Mouse (Mus musculus): ENCODE measurements at regions not wholly inside any gene's neighbourhood (a gene's known extent, or its start where the extent isn't known, plus 50 kb on each side); places are given as distances from the start of the nearest gene placed in this dataset.

- H3K36me3 ChIP-seq, result no peaks in the 10 kb centered on the region
- H3K4me3 ChIP-seq, result no peak overlapping the region
- H3K27ac ChIP-seq, result no peak overlapping the region
- no peak overlapping the region for H3K9ac ChIP-seq
- H3K4me2 ChIP-seq, result no peak overlapping the region
- 69% methylated on average over 2 of the region's 2 CpGs for WGBS
- no peak for ATAC-seq (ENCODE audit: borderline replicate concordance, extremely low read depth, low FRiP score, low TSS enrichment)
- H3K27me3 ChIP-seq, result no peaks in the 10 kb centered on the region
- H3K4me1 ChIP-seq, result peaks cover 1% of the 10 kb centered on the region; the same call in 1 of the 2 replicates
- no peaks in the 10 kb centered on the region for H3K9me3 ChIP-seq
Observed at GRCm38 (mm10) chr16:24223527-24223880, 169.8 kb upstream of the Lpp start.

DNA sequence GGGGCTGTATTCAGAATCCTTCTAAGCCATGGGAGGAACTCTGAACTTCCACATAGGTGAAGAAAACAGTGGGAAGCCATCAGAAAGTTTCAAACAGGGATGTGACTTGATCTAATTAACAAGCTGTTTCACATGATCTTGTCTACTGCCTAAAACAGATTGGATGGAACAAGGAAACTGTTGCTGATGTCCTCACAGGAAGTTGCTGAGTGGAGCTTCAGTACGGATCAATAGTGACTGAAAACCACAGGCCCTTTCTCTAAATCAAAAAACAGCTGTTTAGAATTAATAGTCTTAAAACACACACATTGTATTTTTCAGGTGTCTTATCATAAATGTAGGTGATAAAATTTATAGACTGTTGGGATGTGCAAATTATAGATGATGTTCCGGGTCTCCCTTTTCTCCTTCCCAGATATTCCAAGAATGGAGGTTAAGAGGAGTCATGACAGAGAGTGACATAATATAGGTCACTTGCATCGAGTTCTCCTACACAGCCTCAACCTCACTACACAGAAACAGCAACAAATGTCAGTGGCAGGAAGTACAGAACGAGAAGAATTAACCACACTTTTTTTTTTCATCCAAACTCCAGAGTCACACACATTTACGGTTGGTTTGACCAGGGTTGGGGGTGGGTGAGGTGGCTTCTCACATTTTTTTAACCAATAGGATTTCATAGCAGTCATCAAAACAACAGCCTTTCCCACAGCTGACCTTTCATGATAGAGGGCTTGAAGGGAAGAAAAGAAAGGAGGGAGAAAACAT is 170.4 kb upstream of the Lpp start:
- Histone ChIP-seq H3K9ac (no peak overlapping the region), H3K4me2 (no peak overlapping the region), H3K4me1 (peaks cover 7% of the 10 kb centered on the region; the same call in 1 of the 2 replicates), H3K27ac (no peak overlapping the region), H3K36me3 (no peaks in the 10 kb centered on the region), H3K27me3 (no peaks in the 10 kb centered on the region), H3K4me3 (no peak overlapping the region), H3K9me3 (no peaks in the 10 kb centered on the region)
- 52% methylated on average over 5 of the region's 5 CpGs for WGBS
- no peak for ATAC-seq (ENCODE audit: borderline replicate concordance, extremely low read depth, low FRiP score, low TSS enrichment)

- WGBS, result 83% methylated on average over 3 of the region's 3 CpGs
- Histone ChIP-seq H3K4me2 (no peak overlapping the region), H3K9me3 (no peaks in the 10 kb centered on the region), H3K4me3 (no peak overlapping the region), H3K36me3 (no peaks in the 10 kb centered on the region), H3K4me1 (peaks cover 7% of the 10 kb centered on the region; the same call in 1 of the 2 replicates), H3K27me3 (no peaks in the 10 kb centered on the region), H3K9ac (no peak overlapping the region), H3K27ac (no peak overlapping the region)
- no peak for ATAC-seq (ENCODE audit: borderline replicate concordance, extremely low read depth, low FRiP score, low TSS enrichment)
Observed at GRCm38 (mm10) chr16:24221992-24222391, 171.3 kb upstream of the Lpp start.

DNA sequence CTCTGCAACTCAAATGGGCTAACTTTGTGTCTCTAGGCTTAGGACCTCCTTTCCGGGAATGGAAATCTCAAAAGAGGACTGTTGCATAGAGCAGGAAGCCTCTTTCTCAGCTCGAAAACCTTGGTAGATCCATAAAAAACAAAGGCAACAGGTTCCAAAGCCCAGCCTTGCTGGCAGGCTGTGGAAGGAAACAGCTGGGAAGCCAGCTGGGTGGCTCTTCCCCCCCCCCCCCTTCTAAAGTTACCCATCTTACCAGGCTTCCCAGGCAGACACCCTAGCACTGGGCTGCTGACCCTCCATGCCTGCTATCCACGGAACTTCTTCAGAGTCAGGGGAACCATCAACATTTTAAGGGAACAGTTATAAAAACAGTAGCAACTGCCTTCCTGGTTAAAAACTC is 172.7 kb upstream of the Lpp start:
- H3K4me3 ChIP-seq, result no peak overlapping the region
- no peaks in the 10 kb centered on the region for H3K36me3 ChIP-seq
- no peak for ATAC-seq (ENCODE audit: borderline replicate concordance, extremely low read depth, low FRiP score, low TSS enrichment)
- H3K9me3 ChIP-seq, result no peaks in the 10 kb centered on the region
- H3K27me3 ChIP-seq, result no peaks in the 10 kb centered on the region
- no peak overlapping the region for H3K4me2 ChIP-seq
- peaks cover 7% of the 10 kb centered on the region; the same call in 1 of the 2 replicates for H3K4me1 ChIP-seq
- no peak overlapping the region for H3K27ac ChIP-seq
- WGBS, result 78% methylated on average over 3 of the region's 3 CpGs
- H3K9ac ChIP-seq, result no peak overlapping the region

DNA sequence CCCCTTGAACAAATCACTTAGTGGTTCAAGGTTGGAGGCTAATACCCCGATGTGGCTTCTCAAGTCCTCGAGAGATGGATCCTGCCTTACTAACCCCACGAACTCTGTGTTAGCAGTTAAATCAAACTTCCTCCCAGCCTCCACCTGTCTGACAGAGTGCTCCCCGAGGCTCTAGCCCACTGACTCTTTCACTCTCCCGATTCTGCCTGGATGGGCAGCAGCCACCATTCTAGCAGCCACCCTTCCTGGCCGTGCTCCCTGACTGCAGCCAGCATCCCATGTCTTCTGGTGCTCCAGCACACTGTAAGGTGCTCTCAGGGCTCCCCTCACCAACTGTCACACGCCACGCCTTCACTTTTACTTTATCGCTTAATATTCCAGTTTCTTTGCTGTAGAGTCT is 173.6 kb upstream of the Lpp start:
- Histone ChIP-seq H3K27ac (no peak overlapping the region), H3K9ac (no peak overlapping the region), H3K27me3 (no peaks in the 10 kb centered on the region), H3K4me1 (peaks cover 7% of the 10 kb centered on the region; the same call in 1 of the 2 replicates), H3K9me3 (no peaks in the 10 kb centered on the region), H3K4me3 (no peak overlapping the region), H3K36me3 (no peaks in the 10 kb centered on the region), H3K4me2 (no peak overlapping the region)
- WGBS, result 70% methylated on average over 9 of the region's 9 CpGs
- no peak for ATAC-seq (ENCODE audit: borderline replicate concordance, extremely low read depth, low FRiP score, low TSS enrichment)

GRCm38 (mm10) chr16:24218850-24219185 is 174.5 kb upstream of the Lpp start:
- ATAC-seq (ENCODE audit: borderline replicate concordance, extremely low read depth, low FRiP score, low TSS enrichment), result no peak
- H3K9me3 ChIP-seq, result no peaks in the 10 kb centered on the region

DNA sequence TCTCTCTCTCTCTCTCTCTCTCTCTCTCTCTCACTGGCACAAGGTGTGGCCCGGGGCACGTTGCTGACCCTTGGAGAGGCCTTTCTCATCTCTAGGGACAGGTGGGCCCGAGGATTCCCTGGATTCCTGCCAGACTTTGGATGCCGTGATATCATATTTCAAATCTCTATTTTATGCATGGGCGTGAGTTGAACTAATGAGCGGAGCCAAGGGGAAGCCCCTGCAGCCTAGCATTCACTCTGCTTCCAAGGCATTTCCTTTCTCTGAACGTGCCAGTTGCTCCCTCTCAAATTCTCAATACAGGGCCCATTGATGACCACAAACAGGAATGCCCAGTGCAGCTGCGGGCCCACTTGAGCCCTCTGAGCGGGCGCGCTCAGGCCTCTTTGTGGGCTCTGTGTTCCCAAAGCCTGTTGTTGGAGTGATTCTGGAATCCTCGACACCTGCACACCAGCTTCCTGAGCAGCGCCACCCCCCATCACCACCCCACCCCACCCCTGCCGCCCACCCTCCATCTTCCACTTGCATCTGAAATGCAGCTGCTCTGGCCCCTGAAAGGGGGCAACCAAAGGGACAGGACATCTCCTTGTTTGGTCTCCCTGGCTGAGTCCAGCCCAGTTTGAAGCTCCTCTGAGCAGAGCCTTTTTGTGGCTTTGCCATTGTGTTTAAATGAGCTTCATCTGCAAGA is 175.0 kb upstream of the Lpp start:
- Histone ChIP-seq H3K4me1 (peaks cover 7% of the 10 kb centered on the region; the same call in 1 of the 2 replicates), H3K9me3 (no peaks in the 10 kb centered on the region), H3K9ac (no peak overlapping the region), H3K27me3 (no peaks in the 10 kb centered on the region), H3K36me3 (no peaks in the 10 kb centered on the region), H3K27ac (no peak overlapping the region), H3K4me2 (no peak overlapping the region), H3K4me3 (no peak overlapping the region)
- no peak for ATAC-seq (ENCODE audit: borderline replicate concordance, extremely low read depth, low FRiP score, low TSS enrichment)
- WGBS, result 32% methylated on average over 14 of the region's 14 CpGs

More at GRCm38 (mm10) chr16:24218850-24219185, 174.5 kb upstream of the Lpp start:
- Histone ChIP-seq H3K27ac (no peak overlapping the region), H3K4me3 (no peak overlapping the region), H3K4me2 (no peak overlapping the region), H3K9ac (no peak overlapping the region), H3K27me3 (no peaks in the 10 kb centered on the region), H3K4me1 (peaks cover 7% of the 10 kb centered on the region; the same call in 1 of the 2 replicates), H3K36me3 (no peaks in the 10 kb centered on the region)
- WGBS, result 68% methylated on average over 4 of the region's 4 CpGs

GRCm38 (mm10) chr16:24216828-24217227 is 176.5 kb upstream of the Lpp start:
- Histone ChIP-seq H3K27ac (no peak overlapping the region), H3K4me3 (no peak overlapping the region), H3K4me2 (no peak overlapping the region), H3K36me3 (no peaks in the 10 kb centered on the region), H3K4me1 (peaks cover 7% of the 10 kb centered on the region; the same call in 1 of the 2 replicates), H3K9ac (no peak overlapping the region), H3K27me3 (no peaks in the 10 kb centered on the region), H3K9me3 (no peaks in the 10 kb centered on the region)
- WGBS, result 74% methylated on average over 5 of the region's 5 CpGs
- ATAC-seq (ENCODE audit: borderline replicate concordance, extremely low read depth, low FRiP score, low TSS enrichment), result no peak

GRCm38 (mm10) chr16:24215353-24215752 is 178.0 kb upstream of the Lpp start:
- no peaks in the 10 kb centered on the region for H3K36me3 ChIP-seq
- 87% methylated on average over 8 of the region's 8 CpGs for WGBS

DNA sequence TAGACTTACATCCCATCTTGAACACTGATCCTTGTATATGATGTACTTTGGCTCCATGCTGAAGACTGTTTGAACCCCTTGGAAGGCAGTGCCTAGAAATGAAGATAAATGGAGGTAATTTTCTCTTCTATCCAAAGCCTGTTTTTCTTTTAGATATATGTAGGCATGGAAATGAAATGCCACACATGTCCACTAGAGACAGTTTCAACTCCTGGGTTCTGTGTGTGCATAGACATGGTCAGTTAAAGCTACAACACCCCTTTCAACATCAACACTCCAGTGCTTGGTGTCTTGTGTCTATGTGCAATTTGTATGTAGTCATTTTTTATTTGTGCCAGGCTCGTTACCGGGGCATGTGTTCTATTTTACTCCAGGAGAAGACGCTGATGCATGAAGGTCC is 179.7 kb upstream of the Lpp start:
- ATAC-seq (ENCODE audit: borderline replicate concordance, extremely low read depth, low FRiP score, low TSS enrichment), result no peak
- Histone ChIP-seq H3K27me3 (no peaks in the 10 kb centered on the region), H3K27ac (no peak overlapping the region), H3K4me3 (no peak overlapping the region), H3K9ac (no peak overlapping the region), H3K4me1 (peaks cover 6% of the 10 kb centered on the region; the same call in 1 of the 2 replicates), H3K4me2 (no peak overlapping the region), H3K36me3 (no peaks in the 10 kb centered on the region), H3K9me3 (no peaks in the 10 kb centered on the region)
- 93% methylated on average over 3 of the region's 3 CpGs for WGBS

More at GRCm38 (mm10) chr16:24215353-24215752, 178.0 kb upstream of the Lpp start:
- no peak for ATAC-seq (ENCODE audit: borderline replicate concordance, extremely low read depth, low FRiP score, low TSS enrichment)
- H3K4me3 ChIP-seq, result no peak overlapping the region
- H3K4me1 ChIP-seq, result peaks cover 7% of the 10 kb centered on the region; the same call in 1 of the 2 replicates
- no peak overlapping the region for H3K27ac ChIP-seq
- no peak overlapping the region for H3K4me2 ChIP-seq
- H3K9me3 ChIP-seq, result no peaks in the 10 kb centered on the region
- no peak overlapping the region for H3K9ac ChIP-seq
- H3K27me3 ChIP-seq, result no peaks in the 10 kb centered on the region

DNA sequence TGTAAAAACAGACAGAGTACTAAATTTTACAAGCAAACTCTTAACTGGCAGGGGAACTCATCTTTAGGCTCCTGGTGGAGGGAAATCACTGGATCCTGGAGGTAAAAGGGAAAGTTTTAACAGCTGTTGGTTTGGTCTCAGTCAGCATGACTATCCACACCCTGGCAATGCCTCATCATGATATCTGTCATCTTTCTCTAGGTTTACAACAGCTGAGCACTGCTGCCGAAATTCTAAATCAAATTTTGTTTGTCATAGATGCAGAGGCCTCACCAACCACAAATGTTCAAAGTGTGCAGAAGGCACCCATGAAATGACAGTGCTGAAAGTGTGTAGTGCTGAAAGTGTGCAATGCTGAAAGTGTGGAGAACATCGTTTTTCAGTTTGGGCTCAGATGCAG is 180.6 kb upstream of the Lpp start:
- WGBS, result 69% methylated on average over 2 of the region's 2 CpGs
- peaks cover 5% of the 10 kb centered on the region for H3K4me1 ChIP-seq
- H3K36me3 ChIP-seq, result no peaks in the 10 kb centered on the region
- H3K9me3 ChIP-seq, result no peaks in the 10 kb centered on the region
- ATAC-seq (ENCODE audit: borderline replicate concordance, extremely low read depth, low FRiP score, low TSS enrichment), result no peak
- H3K27me3 ChIP-seq, result no peaks in the 10 kb centered on the region
- H3K27ac ChIP-seq, result no peak overlapping the region
- H3K4me3 ChIP-seq, result no peak overlapping the region
- H3K9ac ChIP-seq, result no peak overlapping the region
- H3K4me2 ChIP-seq, result no peak overlapping the region

DNA sequence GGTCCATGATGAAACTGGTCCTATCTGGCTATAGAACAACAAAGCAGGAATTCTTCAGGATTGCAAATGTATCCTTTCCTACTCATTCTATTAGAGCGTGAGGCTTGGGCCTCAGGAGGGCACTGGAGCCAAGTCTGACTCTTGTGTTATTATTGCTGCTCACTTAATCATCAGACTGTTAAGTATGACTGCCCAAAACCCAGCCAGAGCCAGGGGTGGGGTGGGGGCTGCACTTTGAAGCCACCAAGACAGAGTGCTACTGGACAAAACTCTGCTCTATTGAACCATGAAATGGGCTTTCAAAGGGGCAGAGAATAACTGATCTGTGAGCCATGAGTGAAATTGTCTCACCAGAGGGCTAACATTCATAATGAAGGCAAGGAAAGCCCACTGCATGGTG is 181.7 kb upstream of the Lpp start:
- ATAC-seq (ENCODE audit: borderline replicate concordance, extremely low read depth, low FRiP score, low TSS enrichment), result no peak
- no peaks in the 10 kb centered on the region for H3K36me3 ChIP-seq
- no peak overlapping the region for H3K4me3 ChIP-seq
- H3K9me3 ChIP-seq, result no peaks in the 10 kb centered on the region
- no peak overlapping the region for H3K4me2 ChIP-seq
- no peak overlapping the region for H3K27ac ChIP-seq
- no peaks in the 10 kb centered on the region for H3K27me3 ChIP-seq
- WGBS, result 69% methylated on average over 1 of the region's 1 CpGs
- peaks cover 15% of the 10 kb centered on the region for H3K4me1 ChIP-seq
- no peak overlapping the region for H3K9ac ChIP-seq
